Mouse (Mus musculus) lung, postnatal 0 days (tissue): ENCODE results near the gene Slc38a6.
A peak's percentile ranks its signal among the peaks of the same experiment; 100 is the strongest.

Experiments
- CTCF ChIP-seq: IDR thresholded peaks from 2 replicates; pipeline ENCODE4 v1.5.1; 2016; ENCODE audit warnings: antibody characterized with exemption, mild to moderate bottlenecking
- EP300 ChIP-seq: IDR thresholded peaks from 2 replicates; pipeline ENCODE4 v1.6.1; 2016; ENCODE audit warnings: antibody characterized with exemption, mild to moderate bottlenecking, control low read depth

- TF ChIP-seq EP300, result peak; percentile 5; the same call in 1 of the 2 replicates
- peak; percentile 20 for TF ChIP-seq CTCF
Observed at GRCm38 (mm10) chr12:73286287-73287092, at the start of gene Slc38a6, which contains the start of gene Trmt5.
